ENCODE assay signal across 49 mouse cellular contexts in the genomic region with DNA sequence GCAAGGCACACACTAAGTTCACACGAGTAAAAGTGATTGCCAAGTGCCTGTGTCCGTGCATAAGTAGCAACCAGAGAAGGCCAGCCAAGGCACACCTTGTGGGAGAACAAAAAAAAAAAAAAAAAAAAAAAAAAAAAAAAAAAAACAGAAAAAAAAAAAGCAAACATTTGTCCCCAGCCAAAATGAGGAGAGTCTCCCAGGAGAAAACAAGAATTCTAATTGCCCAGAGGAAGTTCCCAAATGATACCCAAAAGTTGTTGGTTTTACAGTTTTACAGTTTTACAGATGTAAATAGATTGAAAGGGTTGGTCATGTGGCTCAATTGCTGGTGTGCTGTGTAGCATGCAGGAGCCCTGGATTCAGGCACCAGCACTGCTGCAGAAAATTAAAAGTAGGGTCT. TPM values are rescaled to one million over a fixed set of nuclear protein-coding genes. Genes with fewer than 3 reads are reported as not detected.
"Had no signal": no experiment of that assay in that cellular context is flagged by ENCODE, and none has a peak within 500 bp of the region (broad histone marks: within the 10 kb centered on the region; RNA-seq: fewer than 3 reads in every experiment).

No protein-coding gene starts in this region.

- H3K4me2 ChIP-seq: heart, embryonic 12.5 days; heart, embryonic 13.5 days; heart, embryonic 15.5 days; hindbrain, embryonic 12.5 days; hindbrain, embryonic 13.5 days; hindbrain, embryonic 14.5 days; hindbrain, embryonic 15.5 days; intestine, embryonic 15.5 days; kidney, embryonic 15.5 days had no signal

- H3K36me3 ChIP-seq: heart, embryonic 12.5 days; heart, embryonic 13.5 days; heart, embryonic 15.5 days; hindbrain, embryonic 10.5 days; hindbrain, embryonic 12.5 days; hindbrain, embryonic 13.5 days; hindbrain, embryonic 15.5 days; intestine, embryonic 15.5 days; kidney, embryonic 15.5 days had no signal

- DNase-seq: heart, postnatal 10 days; heart, postnatal 14 days; heart, postnatal 36 days; heart, postnatal 4 days; kidney, adult 11 months; kidney, adult 18-20 months; kidney, adult 2 months; kidney, adult 8-10 months; kidney, adult 9 months; kidney, postnatal 10 days; kidney, postnatal 14 days; kidney, postnatal 25 days; kidney, postnatal 36 days; kidney, postnatal 4 days; layer of hippocampus, adult 9-11 months; layer of hippocampus, postnatal 36 days had no signal

- H3K4me1 ChIP-seq: hindbrain, embryonic 10.5 days; hindbrain, embryonic 12.5 days; hindbrain, embryonic 13.5 days; hindbrain, embryonic 15.5 days; intestine, embryonic 15.5 days had no signal

- H3K27me3 ChIP-seq: heart, embryonic 12.5 days; heart, embryonic 13.5 days; heart, embryonic 15.5 days; hindbrain, embryonic 12.5 days; hindbrain, embryonic 13.5 days; hindbrain, embryonic 15.5 days; intestine, embryonic 15.5 days; kidney, embryonic 15.5 days had no signal

- H3K9ac ChIP-seq: heart, embryonic 12.5 days; heart, embryonic 13.5 days; heart, embryonic 15.5 days; hindbrain, embryonic 12.5 days; hindbrain, embryonic 13.5 days; hindbrain, embryonic 14.5 days; hindbrain, embryonic 15.5 days; intestine, embryonic 15.5 days; kidney, embryonic 15.5 days had no signal

- H3K27ac ChIP-seq: heart, embryonic 13.5 days; heart, embryonic 15.5 days; hindbrain, embryonic 10.5 days; hindbrain, embryonic 12.5 days; hindbrain, embryonic 13.5 days; hindbrain, embryonic 14.5 days; hindbrain, embryonic 15.5 days; hindbrain, postnatal 0 days; intestine, embryonic 15.5 days; kidney, embryonic 15.5 days; kidney, postnatal 0 days; layer of hippocampus, adult 2 months; left cerebral cortex, adult 2 months had no signal

- H3K4me3 ChIP-seq: heart, embryonic 12.5 days; heart, embryonic 13.5 days; heart, embryonic 15.5 days; hindbrain, embryonic 10.5 days; hindbrain, embryonic 12.5 days; hindbrain, embryonic 13.5 days; hindbrain, embryonic 15.5 days; intestine, embryonic 15.5 days; kidney, embryonic 15.5 days; layer of hippocampus, adult 2 months; left cerebral cortex, adult 2 months had no signal

- H3K9me3 ChIP-seq: heart, embryonic 15.5 days; hindbrain, embryonic 12.5 days; hindbrain, embryonic 13.5 days; hindbrain, embryonic 15.5 days; intestine, embryonic 15.5 days; kidney, embryonic 15.5 days had no signal

RNA-seq across cellular contexts. Expression of a gene that starts 2.4 kb away (rescaled TPM):
- total RNA-seq: heart, postnatal 10 days; heart, postnatal 14 days; heart, postnatal 25 days; heart, postnatal 36 days; heart, postnatal 4 days; hematopoietic stem cell, adult 5-6 weeks; hindbrain, postnatal 0 days; layer of hippocampus, adult 18-20 months; layer of hippocampus, adult 2 months; layer of hippocampus, adult 8-10 months; layer of hippocampus, postnatal 10 days; layer of hippocampus, postnatal 14 days; left cerebral cortex, adult 18-20 months; left cerebral cortex, adult 2 months had no signal
- polyA plus RNA-seq: heart, embryonic 12.5 days; heart, embryonic 13.5 days; heart, embryonic 14.5 days; heart, embryonic 15.5 days; heart, embryonic 16.5 days; heart, postnatal 0 days; hindbrain, embryonic 10.5 days; hindbrain, embryonic 11.5 days; hindbrain, embryonic 12.5 days; hindbrain, embryonic 13.5 days; hindbrain, embryonic 14.5 days; hindbrain, embryonic 15.5 days; hindbrain, embryonic 16.5 days; hindbrain, postnatal 0 days; inflammation-experienced regulatory T-cells, adult 6 months; intestine, embryonic 14.5 days; intestine, embryonic 15.5 days; intestine, embryonic 16.5 days; intestine, postnatal 0 days; kidney, adult 2 months; kidney, embryonic 14.5 days; kidney, embryonic 15.5 days; kidney, embryonic 16.5 days; kidney, postnatal 0 days; large intestine, adult 2 months had no signal
